Mouse (Mus musculus) brown adipose tissue, adult 24 weeks (tissue): ENCODE results near the gene Txlng. TPM values are rescaled to one million over a fixed set of nuclear protein-coding genes. Genes with fewer than 3 reads are reported as not detected.
"Not testable (repeated sequence)": the region's sequence is repeated elsewhere in the genome, so short reads cannot be mapped to it uniquely, and the experiment has no call there.

Experiments
- H3K27ac ChIP-seq: fragments of 200-500 bp; replicated peaks from 2 replicates; pipeline ENCODE4 v1.5.1; 2012; ENCODE audit warnings: low read depth, mild to moderate bottlenecking, low read length
- H3K4me1 ChIP-seq: fragments of 200-500 bp; 2 replicates; pipeline ENCODE4 v1.6.1; 2012; ENCODE audit warnings: low read length, mixed read lengths; ENCODE audit not compliant: control insufficient read depth, insufficient read depth, insufficient read length
- H3K4me3 ChIP-seq: fragments of 200-500 bp; 2 replicates; pipeline ENCODE4 v1.5.1; 2012; ENCODE audit warnings: low read depth, mild to moderate bottlenecking, low read length, moderate library complexity; ENCODE audit not compliant: insufficient read depth
- polyA plus RNA-seq: library from polyadenylated mRNA; stranded (reverse); fragments of >200 nt; gene quantifications from 2 replicates; pipeline ENCODE4 v1.2.4, GENCODE M21; 2012; ENCODE audit not compliant: missing spikeins, insufficient read depth, insufficient read length

The Txlng gene
- polyA plus RNA-seq, 1 experiment = 24.7 TPM

DNA sequence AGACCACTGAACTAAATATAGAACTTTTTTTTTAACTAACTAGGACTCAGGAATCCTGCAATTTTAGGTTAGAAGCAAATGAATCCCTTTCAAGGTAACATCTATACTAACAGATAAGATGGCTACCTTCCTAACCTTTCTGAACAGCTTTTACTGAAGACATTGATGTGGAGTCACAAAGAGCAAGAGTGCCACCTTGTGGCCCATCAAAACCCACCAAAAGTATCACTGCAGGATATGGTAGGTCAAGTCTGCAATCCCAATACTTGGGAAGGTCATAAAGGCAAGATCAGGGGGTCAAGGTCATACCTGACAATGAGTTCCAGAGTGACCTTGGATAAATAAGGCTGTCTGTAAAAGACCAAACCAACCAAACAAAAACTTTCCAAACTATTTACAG, 28.9 kb downstream of the Txlng start:
- Histone ChIP-seq H3K4me3 (no peak overlapping the region), H3K4me1 (no peaks in the 10 kb centered on the region), H3K27ac (no peak overlapping the region)

DNA sequence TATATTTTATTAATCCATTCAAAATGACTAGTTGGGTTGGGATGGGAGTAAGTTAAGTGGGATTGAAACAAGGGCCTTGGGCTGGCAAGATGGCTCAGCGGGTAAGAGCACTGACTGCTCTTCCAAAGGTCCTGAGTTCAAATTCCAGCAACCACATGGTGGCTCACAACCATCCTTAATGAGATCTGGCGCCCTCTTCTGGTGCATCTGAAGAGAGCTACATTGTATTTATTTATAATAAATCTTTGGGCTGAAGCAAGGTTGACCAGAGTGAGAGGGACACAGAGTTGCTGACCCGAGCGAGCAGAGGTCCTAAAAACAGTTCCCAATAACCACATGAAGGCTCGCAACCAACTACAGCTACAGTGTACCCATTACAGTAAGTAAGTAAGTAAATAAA, 37.9 kb downstream of the Txlng start:
- not testable (repeated sequence) for H3K4me1 ChIP-seq, H3K27ac ChIP-seq, H3K4me3 ChIP-seq

DNA sequence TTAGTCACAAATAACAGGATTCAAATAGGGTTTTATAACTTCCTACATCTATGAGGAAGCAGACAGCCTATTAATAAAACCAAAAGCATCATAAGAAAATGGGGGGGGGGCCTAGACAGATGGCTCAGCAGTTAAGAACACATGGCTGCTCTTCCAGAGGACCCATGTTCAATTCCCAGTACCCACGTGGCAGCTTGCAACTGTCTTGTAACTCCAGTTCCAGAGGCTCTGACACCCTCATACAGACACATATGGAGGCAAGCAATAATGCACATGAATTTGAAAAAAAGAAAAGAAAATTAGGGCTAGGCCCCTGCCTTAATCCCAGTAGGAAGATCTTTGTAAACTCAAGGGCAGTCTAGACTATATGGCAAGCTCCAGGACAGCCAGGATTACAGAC, 40.9 kb downstream of the Txlng start:
- no peaks in the 10 kb centered on the region for H3K4me1 ChIP-seq
- no peak overlapping the region for H3K4me3 ChIP-seq
- no peak overlapping the region for H3K27ac ChIP-seq

DNA sequence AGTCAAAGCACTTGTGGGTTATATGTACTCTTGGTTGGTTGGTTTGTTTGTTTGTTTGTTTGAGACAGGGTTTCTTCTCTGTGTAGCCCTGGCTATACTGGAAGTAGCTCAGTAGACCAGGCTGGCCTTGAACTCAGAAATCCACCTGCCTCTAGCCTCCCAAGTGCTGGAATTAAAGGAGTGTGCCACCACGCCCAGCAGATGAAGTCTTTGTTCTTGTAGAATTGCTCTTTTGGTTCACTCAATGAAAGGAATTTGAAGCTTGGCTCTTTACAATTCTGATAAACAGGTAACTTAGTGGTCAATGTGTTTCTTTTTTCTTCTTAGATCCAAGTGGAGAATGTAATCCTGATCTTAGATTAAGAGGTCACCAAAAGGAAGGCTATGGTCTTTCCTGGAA, 58.5 kb downstream of the Txlng start:
- Histone ChIP-seq H3K4me1 (no peaks in the 10 kb centered on the region), H3K27ac (no peak overlapping the region), H3K4me3 (no peak overlapping the region)

DNA sequence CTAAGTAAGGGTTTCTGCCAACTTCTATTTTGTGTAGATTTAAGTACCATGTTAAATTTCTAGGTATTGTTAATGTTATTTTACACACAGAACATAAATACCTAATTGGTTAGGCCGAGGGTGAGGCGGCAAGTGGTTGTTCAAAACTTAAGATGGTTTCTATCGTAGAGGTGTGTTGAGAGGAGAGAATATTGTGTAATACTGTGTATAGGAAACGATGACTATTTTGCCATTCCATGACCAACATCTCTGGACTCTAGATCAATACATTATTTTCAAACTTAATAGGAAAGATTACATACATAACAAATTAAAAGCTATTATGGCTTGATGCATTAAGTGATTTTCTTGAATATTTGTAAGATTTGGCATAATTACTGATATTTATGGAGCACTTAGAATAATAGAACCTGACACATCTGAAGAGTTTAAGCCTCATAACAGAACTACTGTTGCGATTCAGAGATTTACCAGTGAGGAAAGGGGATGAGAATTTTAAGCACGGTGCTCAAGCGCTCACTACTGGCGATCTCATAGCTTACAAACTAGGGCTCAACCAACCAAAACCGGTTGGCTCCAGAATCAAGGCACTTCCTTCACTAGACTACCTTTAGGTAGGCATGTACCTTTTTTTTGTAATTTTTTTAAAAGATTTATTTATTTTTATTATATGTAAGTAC, 67.4 kb downstream of the Txlng start:
- Histone ChIP-seq H3K4me1 (0 out of 2 replicates have a peak, but pooled peaks cover 2% of the 10 kb centered on the region), H3K27ac (peak overlapping the region; percentile 18; the same call in 1 of the 2 replicates), H3K4me3 (peak overlapping the region; percentile 76)

DNA sequence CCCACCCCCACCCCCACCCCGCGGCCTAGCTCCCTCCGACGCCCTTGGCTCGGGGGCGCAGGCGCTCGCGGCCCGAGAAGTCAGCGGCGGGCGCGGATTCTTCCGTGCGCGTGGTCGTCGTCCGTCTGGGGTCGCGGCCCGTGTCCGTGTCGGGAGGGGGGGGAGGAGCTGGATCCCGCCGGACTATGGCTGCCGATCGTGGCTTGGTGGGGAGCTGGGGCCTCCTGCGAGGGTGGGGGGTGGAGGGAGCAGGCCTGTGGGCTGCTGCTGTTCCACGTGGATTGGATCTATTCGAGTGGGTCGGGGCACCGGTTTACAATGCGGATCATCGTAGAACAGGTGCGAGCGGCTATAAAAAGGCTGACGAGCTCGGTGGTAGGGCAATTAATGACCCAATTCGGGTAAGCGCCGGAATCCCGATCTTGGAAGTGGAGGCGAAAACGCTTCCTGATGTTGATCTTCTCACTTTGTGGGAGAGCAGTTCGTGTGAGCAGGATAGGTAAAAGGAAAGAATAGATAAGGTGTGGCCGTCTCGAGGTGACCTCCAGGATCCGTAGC, 68.2 kb downstream of the Txlng start:
- H3K4me1 ChIP-seq = 0 out of 2 replicates have a peak, but pooled peaks cover 2% of the 10 kb centered on the region
- H3K27ac ChIP-seq = peak overlapping the region; percentile 18
- H3K4me3 ChIP-seq = peak overlapping the region; percentile 76

DNA sequence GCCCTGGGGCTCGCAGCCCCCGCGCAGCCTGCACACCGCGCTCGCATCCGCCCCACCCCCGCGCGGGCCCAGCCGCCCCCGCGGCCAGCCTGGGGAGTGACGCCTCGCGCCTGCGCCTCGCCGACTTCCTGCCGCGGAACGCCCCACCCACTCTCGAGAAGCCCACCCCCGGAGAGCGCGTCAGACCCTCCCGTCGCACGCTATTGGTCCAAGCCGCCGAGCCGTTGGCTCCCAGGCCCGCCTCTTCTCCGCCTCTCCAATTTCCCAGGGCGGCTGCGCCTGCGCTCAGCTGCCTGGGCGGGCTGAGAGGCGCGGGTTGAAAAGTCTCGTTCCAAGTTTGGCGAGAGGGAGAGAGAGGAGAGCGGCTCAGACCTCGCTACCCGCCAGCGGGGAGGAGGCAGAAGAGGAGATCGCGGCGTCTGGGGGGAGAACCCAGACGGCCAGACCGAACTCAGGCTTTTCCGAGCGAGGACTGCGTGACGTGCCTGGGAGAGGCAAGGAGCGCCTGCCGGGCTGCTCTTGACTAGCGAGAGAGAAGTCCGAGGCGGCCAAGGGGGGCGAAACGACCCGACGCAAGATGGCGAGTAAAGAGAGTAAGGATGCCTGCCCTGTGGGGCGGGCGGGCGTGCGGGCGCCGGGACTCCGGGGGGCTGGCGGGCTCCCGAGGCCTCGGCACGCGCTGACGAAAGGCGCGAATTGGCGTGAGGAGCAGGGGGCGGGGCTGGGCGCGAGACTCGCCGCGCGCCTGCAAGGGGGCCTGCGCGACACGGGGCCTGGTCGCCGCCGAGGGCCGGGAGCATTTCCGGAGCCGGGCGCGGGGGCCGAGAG, 68.9 kb downstream of the Txlng start, which contains the start of gene Rbbp7:
TSS of gene Rbbp7 (plus strand) at position 288 of the 828 bp plus-strand sequence.
- Histone ChIP-seq H3K4me3 (peak within 1 kb of the TSS; percentile 76), H3K27ac (peak within 1 kb of the TSS; percentile 86), H3K4me1 (0 out of 2 replicates have a peak, but pooled peaks cover 2% of the 10 kb centered on the region)

DNA sequence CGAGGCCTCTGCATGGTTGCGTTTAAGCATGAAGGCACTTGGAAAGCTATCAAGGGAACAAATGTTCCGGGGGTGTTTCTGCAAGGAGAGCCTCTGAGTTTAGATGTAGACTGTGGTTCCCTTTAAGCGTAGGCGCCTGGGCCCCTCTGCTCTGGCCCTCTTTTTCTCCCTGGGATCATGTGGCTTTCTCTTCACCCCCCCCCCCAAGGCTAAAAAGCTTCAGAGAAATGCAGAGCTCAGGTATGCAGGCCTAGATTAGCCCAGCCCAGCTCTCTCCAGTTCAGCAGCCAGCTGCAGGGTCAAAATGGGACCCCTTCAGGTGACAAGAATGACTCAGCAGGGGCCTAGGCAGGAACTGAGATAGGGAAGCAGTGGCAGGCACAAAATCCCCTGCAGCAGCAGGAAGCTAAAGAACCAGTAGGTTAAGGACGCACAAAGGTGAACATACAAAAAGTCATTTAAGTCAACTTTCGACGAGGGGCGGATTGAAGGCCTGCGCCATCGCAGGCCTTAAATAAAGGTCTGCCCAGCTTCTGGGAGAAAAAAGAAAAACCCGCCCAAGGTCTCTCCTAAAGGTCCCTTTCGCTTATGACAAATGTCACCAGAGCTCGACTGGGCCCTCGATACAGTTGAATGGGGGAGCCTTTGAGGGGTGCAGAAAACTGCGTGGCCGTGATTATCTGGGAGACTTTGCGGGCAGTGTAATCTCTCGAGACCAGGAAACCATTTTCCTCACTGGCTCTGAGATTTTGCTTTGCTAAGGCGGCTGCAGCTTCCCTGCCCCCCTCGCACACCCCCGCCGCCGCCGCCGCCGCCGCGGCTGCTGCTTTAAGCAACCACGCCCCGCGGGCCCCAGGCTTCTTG, 69.8 kb downstream of the Txlng start:
- H3K4me3 ChIP-seq = peak overlapping the region; percentile 57
- 0 out of 2 replicates have a peak, but pooled peaks cover 2% of the 10 kb centered on the region for H3K4me1 ChIP-seq
- peak overlapping the region; percentile 86 for H3K27ac ChIP-seq

DNA sequence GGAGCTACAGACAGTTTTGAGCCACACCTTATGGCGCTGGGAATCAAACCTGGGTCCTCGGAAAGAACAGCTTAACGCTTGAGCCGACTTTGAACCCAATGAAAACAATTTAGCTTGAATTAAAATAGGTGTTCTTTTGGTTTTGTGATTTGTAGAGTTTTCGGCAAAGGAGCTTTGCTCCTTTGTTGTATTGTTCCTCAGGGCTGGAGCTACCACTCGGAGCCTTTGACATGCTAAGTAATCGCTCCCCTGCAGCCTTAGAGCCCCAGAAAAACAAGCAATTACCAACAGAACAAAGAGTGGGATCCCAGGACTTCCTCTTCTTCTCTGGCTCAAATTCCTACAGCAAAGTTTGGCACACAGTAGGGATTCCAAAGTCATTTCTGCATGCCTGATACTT, 73.2 kb downstream of the Txlng start:
- Histone ChIP-seq H3K27ac (no peak overlapping the region), H3K4me3 (no peak overlapping the region), H3K4me1 (0 out of 2 replicates have a peak, but pooled peaks cover 2% of the 10 kb centered on the region)

DNA sequence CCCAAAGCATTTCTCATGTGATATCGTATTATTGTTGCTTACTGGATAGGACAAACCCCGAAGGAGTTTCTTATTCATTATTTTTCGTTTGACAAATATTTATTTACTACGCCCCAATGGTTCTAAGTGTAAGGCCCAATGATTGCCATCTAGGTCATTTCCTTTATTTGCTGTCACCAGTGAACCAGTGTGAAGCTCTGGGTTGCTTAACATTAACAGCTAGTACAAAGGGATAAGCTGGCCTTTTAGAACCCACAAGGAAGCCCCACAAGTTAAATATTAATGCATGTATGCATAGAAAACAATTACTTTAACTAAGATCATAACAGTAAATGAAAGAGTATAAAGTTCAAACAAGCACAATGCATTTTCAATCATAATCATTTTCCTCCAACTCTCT, 74.9 kb downstream of the Txlng start:
- Histone ChIP-seq H3K4me3 (no peak overlapping the region), H3K4me1 (0 out of 2 replicates have a peak, but pooled peaks cover under 1% of the 10 kb centered on the region), H3K27ac (no peak overlapping the region)

DNA sequence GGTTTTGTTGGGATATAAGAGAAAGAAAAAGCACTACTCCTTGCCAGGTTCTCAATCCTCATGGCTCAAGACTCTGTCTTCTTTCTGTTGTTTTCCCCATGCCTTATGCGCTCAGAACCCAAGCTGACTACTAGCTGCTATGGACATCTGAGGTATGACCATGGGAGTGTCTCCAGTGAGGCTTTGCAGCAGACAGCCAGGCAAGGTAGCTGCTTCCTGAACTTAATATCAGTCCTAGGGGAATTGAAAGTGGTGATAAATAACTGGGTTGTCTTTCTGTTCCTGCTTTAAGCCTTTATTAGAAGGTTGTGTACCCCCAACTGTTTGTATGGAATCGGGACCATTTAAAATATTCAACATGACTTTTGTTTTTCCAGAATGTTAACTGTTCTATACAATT, 76.8 kb downstream of the Txlng start:
- H3K27ac ChIP-seq = no peak overlapping the region
- no peak overlapping the region for H3K4me3 ChIP-seq
- no peaks in the 10 kb centered on the region for H3K4me1 ChIP-seq

DNA sequence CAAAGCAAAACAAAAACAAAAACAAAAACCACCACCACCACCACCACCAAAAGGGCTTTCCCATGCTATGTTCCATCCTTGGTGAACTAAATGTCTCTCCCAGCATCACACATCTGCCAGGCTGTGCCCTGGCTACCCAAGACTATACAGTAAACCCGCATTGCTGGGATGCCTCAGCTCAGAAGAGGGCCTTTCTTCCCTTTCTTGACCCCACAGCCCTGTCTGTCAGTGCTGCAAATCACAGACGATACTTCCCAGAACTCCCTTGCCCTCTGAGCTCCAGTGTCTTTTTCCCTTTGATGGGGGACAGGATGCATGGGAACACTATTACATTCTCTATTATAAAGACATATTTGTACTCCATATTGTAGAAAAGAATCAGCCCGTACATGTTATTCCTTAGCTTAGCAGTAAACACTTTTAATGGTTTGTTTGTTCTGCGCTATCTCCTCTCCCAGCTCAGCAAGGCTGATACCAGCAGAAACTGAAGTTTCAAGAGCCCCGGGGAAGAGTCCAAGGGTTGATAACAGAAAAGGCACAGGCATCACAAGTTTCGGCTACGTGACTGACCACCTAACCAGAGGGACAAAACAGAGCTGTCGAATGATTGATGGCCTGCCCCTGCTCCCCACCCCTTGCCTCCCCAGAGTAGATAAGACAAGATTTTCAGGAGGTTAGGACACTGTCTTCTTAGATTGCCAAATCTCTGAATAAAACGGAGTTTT, 80.4 kb downstream of the Txlng start:
- no peak overlapping the region for H3K27ac ChIP-seq
- H3K4me3 ChIP-seq = no peak overlapping the region
- no peaks in the 10 kb centered on the region for H3K4me1 ChIP-seq

DNA sequence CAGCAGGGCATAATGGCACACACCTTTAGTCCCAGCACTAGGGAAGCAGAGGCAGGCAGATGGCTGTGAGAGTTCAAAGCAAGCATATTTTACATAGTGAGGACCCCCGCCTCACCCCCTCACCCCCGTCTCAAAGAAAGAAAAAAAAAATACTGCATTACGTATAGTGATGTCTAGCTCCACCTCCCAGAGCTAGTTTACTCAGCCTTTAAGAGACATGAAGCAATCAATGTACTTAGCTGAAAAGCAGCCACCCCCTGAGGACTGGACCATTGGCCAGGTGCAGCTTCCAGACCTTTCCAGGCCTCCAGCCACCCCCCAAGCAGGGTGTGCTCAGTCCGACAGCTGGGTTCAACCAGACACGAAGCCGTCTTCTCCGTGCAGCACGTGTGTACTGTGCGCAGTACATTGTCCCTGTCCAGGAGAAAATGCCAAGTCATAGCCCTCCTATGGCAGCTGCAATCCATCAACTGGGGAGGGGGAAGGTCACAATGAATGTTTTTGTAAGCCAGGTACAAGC, 93.1 kb downstream of the Txlng start:
- H3K27ac ChIP-seq = no peak overlapping the region

More for the DNA sequence above, 93.1 kb downstream of the Txlng start:
- H3K4me3 ChIP-seq = peak overlapping the region; percentile 75; the same call in 1 of the 2 replicates
- H3K4me1 ChIP-seq = no peaks in the 10 kb centered on the region
